Mouse (Mus musculus): ENCODE data around the gene Serpina3a. TPM values are rescaled to one million over a fixed set of nuclear protein-coding genes. Genes with fewer than 3 reads are reported as not detected.

The Serpina3a gene
- polyA plus RNA-seq, 1 experiment from 2014 or later, result not detected

DNA sequence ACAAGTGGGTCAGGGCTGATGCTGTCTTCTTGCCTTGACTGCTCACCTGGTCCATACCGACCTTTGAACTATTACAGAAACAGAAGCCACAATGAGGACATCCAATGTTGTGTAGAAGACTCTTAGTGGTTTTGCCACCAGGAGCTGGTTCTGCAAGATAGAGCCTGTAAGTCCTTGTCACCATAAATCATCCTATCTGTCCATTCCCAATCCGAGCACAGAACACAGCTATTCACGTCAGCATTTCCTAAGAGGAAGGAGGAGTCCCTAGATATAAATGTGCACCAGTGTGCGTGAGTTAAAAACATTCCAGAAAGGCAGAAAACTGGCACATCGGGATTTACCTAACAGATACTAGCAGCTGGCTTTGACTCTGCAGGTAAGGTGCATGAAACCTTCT lies 15.2 kb downstream of the Serpina3a start, which contains the start of gene Serpina3b:
Serpina3b (plus strand) TSS at position 301 of the 400 bp plus-strand sequence.
- ATAC-seq (ENCODE audit: low FRiP score, low TSS enrichment), result no peak
- 91% methylated on average over 5 of the region's 5 CpGs for WGBS
- H3K4me1 ChIP-seq (ENCODE audit: control insufficient read depth, insufficient read depth, low read length), result no peaks in the 10 kb centered on the region
- no peak within 1 kb of the TSS for H3K4me3 ChIP-seq (replicated peaks; ENCODE audit: low read depth, low read length)
- no peak for DNase-seq
- no peak within 1 kb of the TSS for H3K27ac ChIP-seq (replicated peaks; ENCODE audit: low read depth, low read length)
- H3K36me3 ChIP-seq (ENCODE audit: control insufficient read depth, insufficient read depth, low read length), result no peaks in the 10 kb centered on the region
- no peak within 1 kb of the TSS for H3K9ac ChIP-seq (replicated peaks; ENCODE audit: low read length)
- no peaks in the 10 kb centered on the region for H3K27me3 ChIP-seq (ENCODE audit: control insufficient read depth, insufficient read depth, low read length)
- H3K9me3 ChIP-seq (ENCODE audit: control insufficient read depth, low read length), result no peaks in the 10 kb centered on the region
- H3K4me2 ChIP-seq (ENCODE audit: low read length), result no peak within 1 kb of the TSS

DNA sequence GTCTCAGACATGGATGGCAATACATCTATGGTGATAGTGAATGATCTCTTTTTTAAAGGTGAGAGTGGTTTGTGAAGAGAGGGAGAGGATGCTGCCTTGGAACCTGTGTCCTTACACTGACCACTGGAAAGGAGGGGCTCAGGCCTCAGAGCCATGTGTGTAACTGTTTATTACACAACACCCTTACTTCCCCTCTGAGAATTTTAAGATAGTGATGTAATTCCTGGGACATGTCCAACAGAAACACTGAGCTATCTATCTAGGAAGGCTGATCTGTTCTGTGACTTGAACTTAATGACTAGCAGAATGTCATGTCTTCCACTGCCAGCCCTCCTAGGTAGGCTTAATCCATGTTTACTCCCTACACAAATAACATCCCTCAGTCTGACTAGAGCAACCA lies 18.5 kb downstream of the Serpina3a start:
- H3K4me3 ChIP-seq (replicated peaks; ENCODE audit: low read depth, low read length), result no peak overlapping the region
- no peaks in the 10 kb centered on the region for H3K4me1 ChIP-seq (ENCODE audit: control insufficient read depth, insufficient read depth, low read length)
- DNase-seq, result no peak
- no peak for ATAC-seq (ENCODE audit: low FRiP score, low TSS enrichment)
- H3K27me3 ChIP-seq (ENCODE audit: control insufficient read depth, insufficient read depth, low read length), result no peaks in the 10 kb centered on the region
- no peaks in the 10 kb centered on the region for H3K9me3 ChIP-seq (ENCODE audit: control insufficient read depth, low read length)
- no peaks in the 10 kb centered on the region for H3K36me3 ChIP-seq (ENCODE audit: control insufficient read depth, insufficient read depth, low read length)
- H3K27ac ChIP-seq (replicated peaks; ENCODE audit: low read depth, low read length), result no peak overlapping the region
- H3K9ac ChIP-seq (replicated peaks; ENCODE audit: low read length), result no peak overlapping the region
- H3K4me2 ChIP-seq (ENCODE audit: low read length), result no peak overlapping the region

DNA sequence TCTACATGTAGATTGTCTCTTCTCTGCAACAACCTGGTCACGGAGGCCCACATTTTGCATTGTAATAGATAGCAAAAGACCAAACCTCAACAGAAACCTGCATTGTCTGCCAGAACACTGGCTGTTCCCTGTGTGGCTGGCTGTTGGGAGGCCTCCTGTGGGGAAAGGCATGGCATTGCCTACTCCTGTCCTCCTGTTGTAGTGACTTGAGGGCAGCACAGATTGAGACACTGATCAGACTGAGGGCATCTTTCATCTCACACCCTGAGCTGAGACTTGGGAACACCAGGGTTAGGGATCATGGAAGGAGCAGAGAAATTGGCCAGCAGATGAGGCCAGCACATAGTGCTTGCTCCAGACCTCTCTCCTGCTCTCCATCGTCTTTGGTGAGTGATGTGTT lies 25.7 kb downstream of the Serpina3a start:
- WGBS, result 82% methylated on average over 2 of the region's 2 CpGs
- no peak overlapping the region for H3K9ac ChIP-seq (replicated peaks; ENCODE audit: low read length)
- H3K4me3 ChIP-seq (replicated peaks; ENCODE audit: low read depth, low read length), result no peak overlapping the region
- ATAC-seq (ENCODE audit: low FRiP score, low TSS enrichment), result no peak
- no peaks in the 10 kb centered on the region for H3K4me1 ChIP-seq (ENCODE audit: control insufficient read depth, insufficient read depth, low read length)
- no peaks in the 10 kb centered on the region for H3K36me3 ChIP-seq (ENCODE audit: control insufficient read depth, insufficient read depth, low read length)
- H3K27me3 ChIP-seq (ENCODE audit: control insufficient read depth, insufficient read depth, low read length), result no peaks in the 10 kb centered on the region
- H3K9me3 ChIP-seq (ENCODE audit: control insufficient read depth, low read length), result no peaks in the 10 kb centered on the region
- no peak overlapping the region for H3K4me2 ChIP-seq (ENCODE audit: low read length)
- no peak overlapping the region for H3K27ac ChIP-seq (replicated peaks; ENCODE audit: low read depth, low read length)
- no peak for DNase-seq

DNA sequence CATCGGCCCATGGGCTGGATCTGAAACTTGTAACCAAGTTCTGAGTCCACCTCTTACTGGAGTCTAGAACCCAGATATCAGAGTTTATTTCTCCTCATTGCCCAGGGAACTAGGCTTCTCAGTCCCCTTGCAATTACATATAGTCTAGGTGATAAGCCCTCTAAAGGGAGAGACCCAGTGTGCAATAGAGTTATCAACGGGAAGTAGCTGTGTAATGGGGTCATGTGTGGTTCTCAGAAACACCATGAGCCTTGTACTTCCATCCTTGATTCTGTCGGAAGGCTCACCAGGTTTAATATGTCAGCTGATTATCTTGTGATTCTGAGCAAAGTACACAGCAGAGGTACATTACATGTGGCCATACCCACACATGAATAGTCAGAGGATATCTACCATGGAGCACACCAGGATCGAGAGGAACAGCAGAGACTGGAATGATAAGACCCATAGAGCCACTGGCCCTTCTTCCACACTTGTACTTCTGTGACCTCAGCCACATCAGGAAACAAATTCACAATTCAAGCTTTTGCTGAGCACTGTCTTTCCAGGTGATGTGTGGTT lies 28.1 kb downstream of the Serpina3a start:
- no peaks in the 10 kb centered on the region for H3K27me3 ChIP-seq (ENCODE audit: control insufficient read depth, insufficient read depth, low read length)
- DNase-seq (no peak), ATAC-seq (ENCODE audit: low FRiP score, low TSS enrichment) (no peak)
- H3K4me1 ChIP-seq (ENCODE audit: control insufficient read depth, insufficient read depth, low read length), result no peaks in the 10 kb centered on the region
- H3K9me3 ChIP-seq (ENCODE audit: control insufficient read depth, low read length), result no peaks in the 10 kb centered on the region
- 91% methylated on average over 4 of the region's 4 CpGs for WGBS
- no peak overlapping the region for H3K4me3 ChIP-seq (replicated peaks; ENCODE audit: low read depth, low read length)
- no peaks in the 10 kb centered on the region for H3K36me3 ChIP-seq (ENCODE audit: control insufficient read depth, insufficient read depth, low read length)
- H3K9ac ChIP-seq (replicated peaks; ENCODE audit: low read length), result no peak overlapping the region
- H3K4me2 ChIP-seq (ENCODE audit: low read length), result no peak overlapping the region
- H3K27ac ChIP-seq (replicated peaks; ENCODE audit: low read depth, low read length), result no peak overlapping the region

DNA sequence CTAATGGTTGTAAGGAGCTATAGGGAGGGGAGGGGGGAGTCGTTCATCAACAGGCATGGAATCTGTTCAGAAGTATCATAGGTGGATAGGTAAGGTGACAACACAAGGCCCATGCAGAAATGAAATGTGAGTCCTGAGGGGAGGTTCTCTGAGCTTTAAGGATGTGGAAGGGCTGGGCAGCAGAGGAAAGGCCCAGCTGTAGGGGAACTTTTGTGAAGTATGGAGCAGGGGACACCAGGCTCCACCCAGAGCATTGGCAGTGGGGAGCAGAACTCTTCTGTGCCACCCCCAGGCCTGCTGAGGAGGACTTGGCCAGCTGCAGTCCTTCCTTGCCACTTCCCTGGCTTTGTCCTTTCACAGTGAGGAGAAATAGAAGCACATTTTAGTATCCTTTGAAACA lies 29.0 kb downstream of the Serpina3a start:
- no peak for DNase-seq
- Histone ChIP-seq H3K4me3 (replicated peaks; ENCODE audit: low read depth, low read length) (no peak overlapping the region), H3K9ac (replicated peaks; ENCODE audit: low read length) (no peak overlapping the region), H3K27ac (replicated peaks; ENCODE audit: low read depth, low read length) (no peak overlapping the region), H3K4me1 (ENCODE audit: control insufficient read depth, insufficient read depth, low read length) (no peaks in the 10 kb centered on the region), H3K4me2 (ENCODE audit: low read length) (no peak overlapping the region), H3K27me3 (ENCODE audit: control insufficient read depth, insufficient read depth, low read length) (no peaks in the 10 kb centered on the region), H3K36me3 (ENCODE audit: control insufficient read depth, insufficient read depth, low read length) (no peaks in the 10 kb centered on the region), H3K9me3 (ENCODE audit: control insufficient read depth, low read length) (no peaks in the 10 kb centered on the region)
- 77% methylated on average over 1 of the region's 1 CpGs for WGBS
- ATAC-seq (ENCODE audit: low FRiP score, low TSS enrichment), result no peak

DNA sequence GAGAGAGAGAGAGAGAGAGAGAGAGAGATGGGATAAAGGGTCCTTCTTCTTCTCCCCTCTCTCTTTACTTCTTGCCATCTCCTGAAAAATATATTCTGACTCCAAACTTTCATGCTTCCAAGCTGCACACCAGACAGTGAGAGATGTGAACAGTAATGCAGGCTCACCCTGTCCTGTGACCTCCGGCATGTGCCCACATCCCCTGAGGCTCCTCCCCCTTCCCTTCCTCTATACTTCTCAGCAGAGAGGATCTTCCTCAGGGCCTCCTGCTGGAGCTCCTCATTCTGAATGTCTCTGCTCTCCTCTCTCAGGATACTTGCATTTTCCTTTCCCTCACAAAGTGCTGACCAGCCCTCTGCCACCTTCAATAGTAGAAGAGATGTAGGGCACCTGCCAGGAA lies 29.9 kb downstream of the Serpina3a start:
- no peak overlapping the region for H3K4me2 ChIP-seq (ENCODE audit: low read length)

DNA sequence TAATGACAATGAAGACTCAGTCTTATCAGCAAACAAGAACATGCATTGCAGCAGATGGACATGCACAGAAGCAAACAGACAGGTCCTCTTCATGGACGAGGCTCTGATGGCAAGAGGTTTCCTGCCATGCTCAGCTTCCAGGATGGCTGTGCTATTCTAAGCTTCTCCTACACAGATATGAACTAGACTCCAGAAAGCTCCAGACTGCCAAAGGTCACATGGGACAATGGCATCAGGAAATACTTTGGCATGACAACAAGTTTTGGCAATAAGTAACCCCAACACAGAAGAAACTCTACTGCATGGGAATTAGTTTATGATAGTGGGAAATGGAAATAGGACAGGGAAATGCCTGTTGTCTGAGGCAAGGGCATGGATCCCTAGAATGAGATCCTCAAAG lies 30.8 kb downstream of the Serpina3a start:
- H3K36me3 ChIP-seq (ENCODE audit: control insufficient read depth, insufficient read depth, low read length), result no peaks in the 10 kb centered on the region
- WGBS, result 79% methylated on average over 1 of the region's 1 CpGs
- no peaks in the 10 kb centered on the region for H3K4me1 ChIP-seq (ENCODE audit: control insufficient read depth, insufficient read depth, low read length)
- no peaks in the 10 kb centered on the region for H3K9me3 ChIP-seq (ENCODE audit: control insufficient read depth, low read length)
- H3K9ac ChIP-seq (replicated peaks; ENCODE audit: low read length), result no peak overlapping the region
- no peak overlapping the region for H3K4me2 ChIP-seq (ENCODE audit: low read length)
- H3K27ac ChIP-seq (replicated peaks; ENCODE audit: low read depth, low read length), result no peak overlapping the region
- H3K4me3 ChIP-seq (replicated peaks; ENCODE audit: low read depth, low read length), result no peak overlapping the region
- DNase-seq (no peak), ATAC-seq (ENCODE audit: low FRiP score, low TSS enrichment) (no peak)
- no peaks in the 10 kb centered on the region for H3K27me3 ChIP-seq (ENCODE audit: control insufficient read depth, insufficient read depth, low read length)

More for the DNA sequence above, 29.9 kb downstream of the Serpina3a start:
- 50% methylated on average over 1 of the region's 1 CpGs for WGBS
- no peak for DNase-seq
- Histone ChIP-seq H3K4me1 (ENCODE audit: control insufficient read depth, insufficient read depth, low read length) (no peaks in the 10 kb centered on the region), H3K9me3 (ENCODE audit: control insufficient read depth, low read length) (no peaks in the 10 kb centered on the region), H3K36me3 (ENCODE audit: control insufficient read depth, insufficient read depth, low read length) (no peaks in the 10 kb centered on the region), H3K9ac (replicated peaks; ENCODE audit: low read length) (no peak overlapping the region), H3K4me3 (replicated peaks; ENCODE audit: low read depth, low read length) (no peak overlapping the region), H3K27ac (replicated peaks; ENCODE audit: low read depth, low read length) (no peak overlapping the region), H3K27me3 (ENCODE audit: control insufficient read depth, insufficient read depth, low read length) (no peaks in the 10 kb centered on the region)
- no peak for ATAC-seq (ENCODE audit: low FRiP score, low TSS enrichment)

DNA sequence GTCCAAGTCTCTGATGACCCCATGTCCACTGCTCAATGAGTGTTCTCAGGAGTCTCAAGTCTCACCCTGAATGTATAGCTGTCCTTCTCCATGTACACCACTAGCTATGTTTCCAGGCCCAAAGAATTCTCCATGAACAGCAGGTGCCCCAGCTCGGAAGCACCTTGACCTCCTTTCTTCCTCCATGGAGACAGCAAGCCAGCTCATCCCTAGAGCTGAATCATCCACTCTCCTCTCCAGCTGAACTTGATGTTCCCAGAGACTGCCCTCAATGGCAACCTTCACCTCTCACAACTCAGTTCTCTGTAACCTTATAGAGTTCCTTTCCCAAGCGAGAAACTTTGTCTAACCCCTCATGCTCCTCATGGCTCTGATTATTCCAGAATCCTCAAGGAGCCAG lies 33.0 kb downstream of the Serpina3a start:
- Histone ChIP-seq H3K9ac (replicated peaks; ENCODE audit: low read length) (no peak overlapping the region), H3K9me3 (ENCODE audit: control insufficient read depth, low read length) (no peaks in the 10 kb centered on the region), H3K27me3 (ENCODE audit: control insufficient read depth, insufficient read depth, low read length) (no peaks in the 10 kb centered on the region), H3K36me3 (ENCODE audit: control insufficient read depth, insufficient read depth, low read length) (no peaks in the 10 kb centered on the region), H3K27ac (replicated peaks; ENCODE audit: low read depth, low read length) (no peak overlapping the region), H3K4me2 (ENCODE audit: low read length) (no peak overlapping the region), H3K4me1 (ENCODE audit: control insufficient read depth, insufficient read depth, low read length) (no peaks in the 10 kb centered on the region), H3K4me3 (replicated peaks; ENCODE audit: low read depth, low read length) (no peak overlapping the region)
- 88% methylated on average over 2 of the region's 2 CpGs for WGBS
- DNase-seq (no peak), ATAC-seq (ENCODE audit: low FRiP score, low TSS enrichment) (no peak)

DNA sequence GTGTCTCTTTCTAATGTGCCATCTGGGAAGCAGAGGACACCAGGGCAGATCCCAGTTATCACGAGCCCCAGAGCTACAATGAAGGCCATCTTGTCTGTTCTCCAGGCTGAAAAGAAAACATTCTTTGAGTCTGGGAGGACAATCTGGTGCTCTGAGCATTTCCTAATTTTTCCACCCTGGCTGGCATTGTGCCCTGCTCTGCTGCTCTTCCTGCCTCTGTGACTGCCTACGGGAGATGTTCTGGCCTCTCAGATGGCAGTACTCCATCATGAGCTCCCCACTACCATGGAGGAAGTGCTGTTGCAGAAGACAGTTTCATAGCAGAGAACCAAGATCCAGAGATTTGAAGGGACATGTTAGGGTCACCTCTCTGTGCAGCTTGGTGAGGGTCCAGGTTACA lies 39.5 kb downstream of the Serpina3a start:
- 82% methylated on average over 2 of the region's 2 CpGs for WGBS
- Histone ChIP-seq H3K27me3 (ENCODE audit: control insufficient read depth, insufficient read depth, low read length) (no peaks in the 10 kb centered on the region), H3K36me3 (ENCODE audit: control insufficient read depth, insufficient read depth, low read length) (no peaks in the 10 kb centered on the region), H3K4me3 (replicated peaks; ENCODE audit: low read depth, low read length) (no peak overlapping the region), H3K9me3 (ENCODE audit: control insufficient read depth, low read length) (no peaks in the 10 kb centered on the region), H3K4me2 (ENCODE audit: low read length) (no peak overlapping the region), H3K27ac (replicated peaks; ENCODE audit: low read depth, low read length) (no peak overlapping the region), H3K4me1 (ENCODE audit: control insufficient read depth, insufficient read depth, low read length) (no peaks in the 10 kb centered on the region), H3K9ac (replicated peaks; ENCODE audit: low read length) (no peak overlapping the region)
- no peak for ATAC-seq (ENCODE audit: low FRiP score, low TSS enrichment)
- DNase-seq, result no peak

Data from midbrain, embryonic 14.5 days (tissue).